Mouse (Mus musculus) C2C12 (cell line): ENCODE measurements around the gene 1700016D06Rik.

Experiments used
- CEBPB ChIP-seq: IDR thresholded peaks from one replicate; pipeline ENCODE4 v1.6.1; 2011; ENCODE audit warnings: low read depth, mild to moderate bottlenecking, control low read depth, moderate library complexity
- CTCF ChIP-seq: IDR thresholded peaks from one replicate; pipeline ENCODE4 v1.5.1; 2011; ENCODE audit not compliant: control insufficient read depth, insufficient read depth, insufficient read length
- MAX ChIP-seq: IDR thresholded peaks from one replicate; pipeline ENCODE4 v1.6.1; 2011; ENCODE audit warnings: mild to moderate bottlenecking, control low read depth
- MYOD1 ChIP-seq: IDR thresholded peaks from one replicate; pipeline ENCODE4 v1.6.1; 2011; ENCODE audit warnings: low read depth; ENCODE audit not compliant: control insufficient read depth, insufficient read length
- MYOG ChIP-seq: IDR thresholded peaks from one replicate; pipeline ENCODE4 v1.6.1; 2011; ENCODE audit not compliant: control insufficient read depth, insufficient read length; ENCODE audit errors: extremely low read depth
- USF1 ChIP-seq: IDR thresholded peaks from one replicate; pipeline ENCODE4 v1.6.1; 2011; ENCODE audit warnings: low read depth, mild to moderate bottlenecking, control low read depth, moderate library complexity

- TF ChIP-seq CEBPB = no peak
- no peak for TF ChIP-seq CTCF
- peak; percentile 60 for TF ChIP-seq MAX
- no peak for TF ChIP-seq USF1
- TF ChIP-seq MYOD1 = no peak
- TF ChIP-seq MYOG = no peak
Observed at GRCm38 (mm10) chr8:11633414-11633813, 67.4 kb downstream of the 1700016D06Rik start.
